Mouse (Mus musculus) right cerebral cortex, postnatal 10 days (tissue): ENCODE measurements at regions not wholly inside any gene's neighbourhood (a gene's known extent, or its start where the extent isn't known, plus 50 kb on each side); places are given as distances from the start of the nearest gene placed in this dataset.

Source experiments
- DNase-seq, 2 experiments: peaks; one replicate each; pipeline ENCODE4 v3.0.0; 2021; ENCODE audit warnings: low spot score in 2 of 2

GRCm38 (mm10) chr9:85524733-85525132, 197.6 kb upstream of the Tent5a start:
- DNase-seq, result no peak

DNA sequence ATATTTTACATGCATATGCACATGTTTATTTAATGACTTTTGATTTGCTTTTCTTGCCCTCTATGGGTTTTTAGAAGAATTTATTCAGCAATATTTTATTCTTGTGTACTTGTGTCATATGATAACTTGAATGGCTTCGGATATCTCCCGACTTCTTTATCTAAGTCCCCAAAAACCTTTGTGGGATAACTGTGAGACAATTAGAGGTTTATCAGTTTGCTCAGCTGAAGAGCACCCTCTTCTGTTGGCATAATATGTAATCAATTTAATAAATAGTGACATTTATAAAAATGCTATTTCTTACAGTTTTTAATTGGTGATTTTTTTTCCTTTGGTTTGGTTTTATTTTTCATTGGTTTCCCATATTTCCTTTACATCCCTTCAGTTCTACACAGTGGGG, 194.2 kb upstream of the Tent5a start:
- no peak for DNase-seq

GRCm38 (mm10) chr9:85520941-85521340, 193.8 kb upstream of the Tent5a start:
- DNase-seq, result no peak

DNA sequence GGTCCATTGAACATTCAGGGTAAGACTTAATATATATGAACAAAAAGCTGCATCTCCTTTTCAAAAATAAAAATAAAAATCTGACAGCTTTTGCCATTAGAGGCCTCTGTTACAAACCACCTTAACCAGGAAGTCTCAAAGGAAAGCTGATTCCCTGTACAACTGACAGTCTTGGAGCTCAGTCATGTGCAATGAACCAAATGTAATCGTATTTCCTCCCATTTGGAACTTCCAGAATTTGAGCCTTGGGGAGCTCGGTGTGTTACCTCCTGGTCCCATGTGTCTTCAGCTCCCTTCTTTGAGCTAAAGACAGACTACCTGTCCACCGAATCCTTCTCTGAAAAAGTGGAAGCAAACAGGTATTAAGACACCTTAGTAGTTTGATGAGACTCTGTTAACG, 171.9 kb upstream of the Tent5a start:
- no peak for DNase-seq

DNA sequence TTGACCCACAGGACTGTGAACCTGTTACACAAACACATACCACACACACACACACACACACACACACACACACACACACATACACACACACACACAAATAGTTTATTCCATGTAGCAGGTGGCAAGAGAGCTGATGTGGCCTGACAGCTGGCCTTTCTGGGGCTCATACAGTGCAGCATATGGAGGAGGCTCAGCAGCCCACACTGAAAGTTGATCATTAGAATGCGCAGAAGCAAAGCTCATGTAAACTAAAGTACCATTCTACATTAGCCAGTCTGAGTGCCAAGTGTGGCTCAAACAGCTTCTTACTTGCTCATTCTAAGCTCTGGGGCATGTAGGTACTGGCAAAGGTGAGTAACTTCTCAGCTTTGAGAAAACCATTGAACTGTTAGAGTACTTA, 170.2 kb upstream of the Tent5a start:
- no peak for DNase-seq

GRCm38 (mm10) chr9:85496506-85497239, 169.5 kb upstream of the Tent5a start:
- DNase-seq, result no peak

DNA sequence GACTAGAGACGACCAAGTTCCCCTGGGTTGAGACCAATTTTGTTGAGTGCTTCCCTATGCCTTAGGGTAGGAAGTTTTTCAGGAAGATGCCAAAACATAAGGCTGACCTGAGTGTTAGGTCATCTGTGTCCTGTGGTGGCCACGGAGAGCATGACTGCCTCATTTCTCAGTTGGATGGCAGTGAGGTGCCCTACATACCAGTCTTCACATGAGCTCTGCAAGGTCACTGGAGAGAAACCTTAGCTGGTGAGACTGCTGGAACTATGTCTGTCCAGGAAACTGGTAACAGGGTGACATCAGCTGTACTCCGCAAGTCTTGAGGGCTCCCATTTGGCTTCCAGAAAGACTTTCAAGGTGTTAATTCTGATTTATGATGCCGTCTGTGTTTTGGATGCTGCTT, 167.9 kb upstream of the Tent5a start:
- DNase-seq, result no peak

GRCm38 (mm10) chr9:85493760-85494159, 166.6 kb upstream of the Tent5a start:
- no peak for DNase-seq

GRCm38 (mm10) chr9:85490367-85490766, 163.2 kb upstream of the Tent5a start:
- no peak for DNase-seq

GRCm38 (mm10) chr9:85487915-85488314, 160.8 kb upstream of the Tent5a start:
- no peak for DNase-seq

DNA sequence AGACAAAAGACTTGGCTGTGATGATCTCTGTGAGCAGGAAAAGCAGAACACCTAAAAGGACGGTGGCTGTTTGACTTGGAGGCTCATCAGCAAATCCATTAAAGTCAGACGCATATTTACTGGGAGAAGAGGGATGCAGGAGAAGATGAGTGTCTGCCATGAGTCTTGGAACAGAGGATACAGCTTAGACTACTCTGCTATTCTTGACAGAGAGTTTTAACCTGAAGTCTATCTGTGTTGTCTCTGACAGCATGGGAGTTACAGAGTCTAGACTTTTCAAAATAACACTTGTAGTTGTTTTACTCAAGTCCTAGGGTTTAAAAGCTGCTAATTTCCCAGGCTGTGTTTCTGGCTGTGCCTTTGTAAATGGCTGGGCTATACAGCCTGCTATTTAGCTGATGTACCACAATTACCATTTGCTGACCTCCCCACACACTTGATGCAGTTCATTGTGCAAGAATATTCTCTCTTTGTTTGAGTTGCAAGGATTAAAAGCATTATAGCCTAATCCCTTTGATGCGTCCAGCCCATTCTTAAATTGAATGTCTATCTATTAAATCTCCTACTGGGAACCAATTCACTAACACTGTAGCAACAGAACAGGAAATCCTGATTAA, 160.0 kb upstream of the Tent5a start:
- DNase-seq, result no peak

GRCm38 (mm10) chr9:85485749-85486148, 158.6 kb upstream of the Tent5a start:
- DNase-seq, result no peak

GRCm38 (mm10) chr9:85483248-85483647, 156.1 kb upstream of the Tent5a start:
- no peak for DNase-seq

- no peak for DNase-seq
Observed at GRCm38 (mm10) chr9:85480566-85480965, 153.4 kb upstream of the Tent5a start.

DNA sequence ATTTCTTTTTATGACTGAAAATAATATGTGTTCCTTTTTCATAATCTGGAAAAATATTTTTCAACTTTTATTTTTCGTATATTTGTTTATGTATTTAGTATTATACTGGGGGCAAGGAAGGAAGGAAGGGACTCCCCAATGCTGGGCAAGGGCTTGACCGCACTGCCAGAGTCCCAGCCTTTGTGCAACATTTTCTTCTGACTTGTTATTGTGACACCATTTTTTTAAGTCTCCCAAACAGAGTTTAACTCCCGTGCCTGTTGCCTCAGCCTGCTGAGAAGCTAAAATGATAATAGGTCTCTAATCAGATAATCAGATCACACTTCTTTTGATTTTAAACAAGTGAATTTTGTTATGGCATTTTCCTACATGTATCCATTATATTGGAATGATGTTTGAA, 148.1 kb upstream of the Tent5a start:
- DNase-seq, result no peak

DNA sequence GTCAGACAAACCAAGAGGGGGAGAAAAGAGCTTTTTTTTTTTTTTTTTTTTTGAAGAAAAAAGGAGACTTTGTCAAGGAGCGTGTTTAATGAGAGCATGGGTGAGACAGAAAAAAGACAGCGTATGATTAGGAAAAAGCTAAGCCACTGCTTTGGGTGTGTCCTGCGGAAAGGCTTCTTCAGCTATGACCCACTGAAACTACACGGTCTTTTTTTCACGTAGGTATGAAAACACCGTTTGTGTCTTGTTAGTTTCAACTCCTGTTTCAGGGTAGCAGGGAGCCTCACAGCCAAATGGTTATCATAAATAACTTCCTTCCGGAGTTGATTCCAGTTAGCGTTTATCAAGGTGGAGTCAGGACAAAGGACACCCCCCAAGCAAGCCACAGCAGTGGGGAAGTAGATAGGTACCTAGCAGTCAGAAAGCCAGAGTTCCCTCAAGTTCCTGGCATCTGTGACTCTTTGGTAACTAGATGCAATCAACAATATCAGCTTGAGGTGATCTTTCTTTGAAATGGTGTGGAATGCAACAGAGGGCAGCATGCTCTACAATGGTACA, 143.2 kb upstream of the Tent5a start:
- DNase-seq, result no peak

- DNase-seq, result no peak
Observed at GRCm38 (mm10) chr9:85469288-85469687, 142.1 kb upstream of the Tent5a start.

GRCm38 (mm10) chr9:85466671-85467070, 139.5 kb upstream of the Tent5a start:
- DNase-seq, result no peak

- no peak for DNase-seq
Observed at GRCm38 (mm10) chr9:85459062-85459805, 132.1 kb upstream of the Tent5a start.

- no peak for DNase-seq
Observed at GRCm38 (mm10) chr9:85458356-85458755, 131.2 kb upstream of the Tent5a start.

- no peak for DNase-seq
Observed at GRCm38 (mm10) chr9:85457400-85457799, 130.3 kb upstream of the Tent5a start.

DNA sequence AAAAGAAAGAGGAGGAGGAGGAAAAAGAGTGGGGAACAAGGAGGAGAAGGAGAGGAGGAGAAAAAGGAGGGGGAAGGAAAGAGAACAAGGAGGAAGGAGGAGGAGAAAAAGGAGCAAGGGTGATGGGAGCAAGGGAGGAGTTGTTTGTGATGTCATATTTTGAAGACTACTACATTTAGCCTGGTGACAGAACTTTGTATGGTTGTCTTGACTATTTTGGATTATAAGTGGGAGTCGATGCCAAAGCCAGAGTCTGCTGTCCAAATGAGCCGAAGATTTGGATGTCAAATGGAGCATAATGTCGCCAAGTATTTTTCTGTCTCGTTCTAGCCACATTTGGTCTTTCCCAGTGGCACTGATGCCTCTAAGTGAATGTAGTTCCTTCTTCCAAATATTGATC, 128.2 kb upstream of the Tent5a start:
- DNase-seq, result no peak
